Mouse (Mus musculus) forebrain, embryonic 15.5 days (tissue): ENCODE results near the gene Sec16a. TPM values are rescaled to one million over a fixed set of nuclear protein-coding genes. Genes with fewer than 3 reads are reported as not detected.

Experiments used
- ATAC-seq: fragments of 200-750 bp; cut with Nextera tagmentation; replicated peaks from 2 replicates; pipeline ENCODE4 v1.8.0; 2017; ENCODE audit warnings: mild to moderate bottlenecking, moderate TSS enrichment, moderate library complexity
- H3K27ac ChIP-seq: fragments of 300-500 bp; sonication (generic); replicated peaks from 2 replicates; pipeline ENCODE4 v1.5.1; 2015; ENCODE audit warnings: mild to moderate bottlenecking, inconsistent platforms
- H3K27me3 ChIP-seq: fragments of 300-500 bp; sonication (generic); 2 replicates; pipeline ENCODE4 v1.6.1; 2015; ENCODE audit warnings: inconsistent platforms
- H3K36me3 ChIP-seq: fragments of 300-500 bp; sonication (generic); 2 replicates; pipeline ENCODE4 v1.6.1; 2015; ENCODE audit warnings: mild to moderate bottlenecking, inconsistent platforms
- H3K4me1 ChIP-seq: fragments of 300-500 bp; sonication (generic); 2 replicates; pipeline ENCODE4 v1.6.1; 2015; ENCODE audit warnings: inconsistent platforms
- H3K4me2 ChIP-seq: fragments of 300-500 bp; sonication (generic); replicated peaks from 2 replicates; pipeline ENCODE4 v1.6.1; 2015; ENCODE audit warnings: mild to moderate bottlenecking, inconsistent platforms
- H3K4me3 ChIP-seq: fragments of 300-500 bp; sonication (generic); 2 replicates; pipeline ENCODE4 v1.5.1; 2015; ENCODE audit warnings: mild to moderate bottlenecking, inconsistent platforms
- H3K9ac ChIP-seq: fragments of 300-500 bp; sonication (generic); replicated peaks from 2 replicates; pipeline ENCODE4 v1.6.1; 2015; ENCODE audit warnings: mild to moderate bottlenecking, inconsistent platforms
- H3K9me3 ChIP-seq: fragments of 300-500 bp; sonication (generic); 2 replicates; pipeline ENCODE4 v1.6.1; 2016; ENCODE audit warnings: inconsistent platforms
- WGBS: fragments of 180-500 bp; shearing (Covaris S2); methylation state at CpG from one replicate; pipeline ENCODE4 v1.1.7; 2015; ENCODE audit warnings: mixed read lengths; 5-methylcytosine and 5-hydroxymethylcytosine counted together
- polyA plus RNA-seq: library from polyadenylated mRNA; unstranded; fragments of >200 nt; fragmentation: Nextera tagmentation; extraction: Ambion mirVana; gene quantifications from 2 replicates; pipeline ENCODE4 v1.2.1, GENCODE M21; 2015

Gene Sec16a
- polyA plus RNA-seq, 1 experiment from 2014 or later = 18.3 TPM

DNA sequence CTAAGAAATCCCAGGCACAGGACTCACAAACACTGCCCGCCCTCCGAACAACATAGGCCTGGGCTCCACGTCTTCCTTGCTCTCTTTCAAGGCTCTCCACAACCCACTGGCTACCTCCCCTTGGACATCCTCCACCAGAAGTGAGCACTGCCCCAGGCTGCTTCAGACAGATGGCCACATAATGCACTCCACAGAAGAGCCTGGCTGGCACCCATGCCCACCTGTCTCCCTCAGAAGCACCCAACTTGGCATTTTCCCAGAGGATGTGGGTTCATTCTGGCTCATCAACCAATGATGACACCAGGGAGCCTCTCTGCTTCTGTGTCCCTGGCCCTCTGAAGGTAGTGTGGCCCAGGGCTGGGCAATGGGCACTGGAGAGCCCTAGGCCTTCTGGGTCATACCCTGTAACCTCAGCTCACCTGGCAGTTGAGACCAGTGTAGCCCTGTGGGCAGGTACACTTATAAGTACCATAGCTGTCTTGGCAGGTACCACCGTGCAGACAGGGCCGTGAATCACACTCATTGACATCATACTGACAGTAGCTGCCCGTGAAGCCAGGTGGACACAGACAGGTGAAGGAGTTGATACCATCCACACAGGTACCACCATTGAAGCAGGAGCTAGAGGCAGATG, 26.8 kb upstream of the Sec16a start:
- Histone ChIP-seq H3K36me3 (peaks cover 43% of the 10 kb centered on the region), H3K27ac (peak overlapping the region; percentile 50)

DNA sequence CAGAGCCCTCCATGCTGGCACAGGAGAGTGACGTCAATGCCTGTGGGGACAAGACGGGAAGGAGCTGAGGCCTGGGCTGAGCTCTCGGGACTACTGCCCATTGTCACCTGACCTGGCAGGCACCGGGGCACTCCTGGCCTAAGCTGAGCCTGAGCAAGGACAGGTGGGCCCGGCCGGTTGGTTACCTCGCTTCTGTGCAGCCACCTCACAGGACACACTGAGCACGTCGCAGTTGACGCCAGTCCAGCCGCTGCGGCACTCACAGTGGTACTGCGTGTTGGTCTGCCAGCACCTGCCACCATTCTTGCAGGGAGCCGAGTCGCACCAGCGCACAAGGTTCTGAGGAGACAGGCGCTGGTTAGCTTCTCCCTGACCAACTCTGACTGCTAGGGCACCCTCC, 26.0 kb upstream of the Sec16a start:
- H3K36me3 ChIP-seq = peaks cover 37% of the 10 kb centered on the region
- no peak overlapping the region for H3K4me2 ChIP-seq
- H3K27ac ChIP-seq = 0 out of 2 replicates have a peak overlapping the region, but pooled peaks have one; percentile 17
- no peaks in the 10 kb centered on the region for H3K9me3 ChIP-seq
- H3K4me1 ChIP-seq = peaks cover 18% of the 10 kb centered on the region
- 89% methylated on average over 17 of the region's 17 CpGs for WGBS
- no peak overlapping the region for H3K9ac ChIP-seq
- H3K27me3 ChIP-seq = no peaks in the 10 kb centered on the region
- no peak for ATAC-seq
- no peak overlapping the region for H3K4me3 ChIP-seq

More for the DNA sequence above, 26.8 kb upstream of the Sec16a start:
- Histone ChIP-seq H3K9me3 (no peaks in the 10 kb centered on the region), H3K4me2 (no peak overlapping the region), H3K4me3 (no peak overlapping the region), H3K27me3 (no peaks in the 10 kb centered on the region), H3K4me1 (peaks cover 26% of the 10 kb centered on the region), H3K9ac (no peak overlapping the region)
- ATAC-seq = no peak
- WGBS = 81% methylated on average over 6 of the region's 6 CpGs

DNA sequence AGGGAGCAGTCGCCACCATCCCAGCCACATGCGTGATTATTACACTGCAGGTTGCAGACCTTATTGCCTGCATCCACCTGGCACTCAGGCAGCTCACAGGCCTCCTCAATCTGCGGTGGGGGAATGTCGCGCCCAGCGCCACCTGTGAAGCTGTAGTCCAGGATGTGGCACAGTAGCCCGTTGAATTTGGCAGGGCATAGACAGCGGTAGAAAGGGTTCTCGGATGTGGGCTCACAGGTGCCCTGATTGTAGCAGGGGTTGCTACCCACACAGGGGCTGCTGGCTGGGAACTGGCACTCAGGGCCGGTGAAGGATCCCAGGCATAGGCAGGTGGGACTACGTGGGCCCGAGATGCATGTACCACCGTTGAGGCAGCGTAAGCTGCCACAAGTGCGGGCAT, 23.4 kb upstream of the Sec16a start:
- no peak overlapping the region for H3K9ac ChIP-seq
- no peaks in the 10 kb centered on the region for H3K9me3 ChIP-seq
- H3K36me3 ChIP-seq = peaks cover 47% of the 10 kb centered on the region
- peaks cover 9% of the 10 kb centered on the region; the same call in 1 of the 2 replicates for H3K4me1 ChIP-seq
- no peak for ATAC-seq
- no peak overlapping the region for H3K4me3 ChIP-seq
- no peak overlapping the region for H3K27ac ChIP-seq
- WGBS = 95% methylated on average over 15 of the region's 15 CpGs
- H3K4me2 ChIP-seq = no peak overlapping the region
- H3K27me3 ChIP-seq = no peaks in the 10 kb centered on the region

DNA sequence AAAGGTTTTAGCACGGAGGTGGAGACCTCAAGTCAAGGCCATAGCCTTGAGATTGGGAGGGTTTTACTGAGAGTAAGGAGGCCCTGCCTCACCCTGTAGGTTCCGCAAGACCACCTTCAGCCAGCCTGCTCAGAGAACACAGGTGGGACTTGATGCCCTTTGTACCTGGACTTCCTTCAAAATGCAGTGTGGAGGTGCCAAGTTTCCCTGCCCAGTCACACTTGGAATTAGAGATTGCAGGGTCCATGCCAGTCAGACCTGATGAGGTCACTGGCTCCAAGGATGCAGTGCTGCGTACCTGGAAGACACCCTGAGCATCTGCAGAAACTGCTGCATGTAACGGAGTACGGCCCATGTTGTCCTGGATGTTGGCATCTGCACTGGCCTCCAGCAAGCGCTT, 18.4 kb upstream of the Sec16a start:
- H3K9ac ChIP-seq = no peak overlapping the region
- WGBS = 95% methylated on average over 6 of the region's 6 CpGs
- H3K9me3 ChIP-seq = no peaks in the 10 kb centered on the region
- H3K4me2 ChIP-seq = no peak overlapping the region
- ATAC-seq = no peak
- H3K27me3 ChIP-seq = no peaks in the 10 kb centered on the region
- peaks cover 56% of the 10 kb centered on the region for H3K36me3 ChIP-seq
- no peak overlapping the region for H3K4me3 ChIP-seq
- H3K4me1 ChIP-seq = no peaks in the 10 kb centered on the region
- H3K27ac ChIP-seq = no peak overlapping the region

DNA sequence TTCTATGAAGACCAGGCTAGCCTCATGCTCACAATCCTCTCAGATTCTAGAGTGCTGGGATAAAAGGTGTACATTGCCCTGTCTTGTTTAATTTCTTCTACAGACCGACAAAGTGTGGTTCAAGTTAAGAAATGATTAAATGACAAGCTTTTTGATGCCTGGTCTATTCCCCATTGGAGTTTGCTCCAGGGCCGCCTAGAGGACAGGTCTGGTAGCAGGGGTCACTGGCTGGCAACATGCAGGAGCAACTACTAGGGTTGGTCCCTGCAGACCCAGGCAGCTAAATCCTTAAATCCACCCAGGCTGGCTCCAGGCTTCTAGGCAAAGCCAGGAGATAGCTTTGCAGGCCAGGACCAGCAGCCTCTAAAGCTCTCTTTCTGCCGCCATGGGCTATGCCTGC, 18.0 kb upstream of the Sec16a start:
- Histone ChIP-seq H3K4me3 (no peak overlapping the region), H3K9me3 (no peaks in the 10 kb centered on the region), H3K9ac (no peak overlapping the region), H3K27ac (no peak overlapping the region), H3K4me1 (no peaks in the 10 kb centered on the region), H3K4me2 (no peak overlapping the region), H3K36me3 (peaks cover 58% of the 10 kb centered on the region), H3K27me3 (no peaks in the 10 kb centered on the region)
- ATAC-seq = no peak
- WGBS = 90% methylated on average over 3 of the region's 3 CpGs

DNA sequence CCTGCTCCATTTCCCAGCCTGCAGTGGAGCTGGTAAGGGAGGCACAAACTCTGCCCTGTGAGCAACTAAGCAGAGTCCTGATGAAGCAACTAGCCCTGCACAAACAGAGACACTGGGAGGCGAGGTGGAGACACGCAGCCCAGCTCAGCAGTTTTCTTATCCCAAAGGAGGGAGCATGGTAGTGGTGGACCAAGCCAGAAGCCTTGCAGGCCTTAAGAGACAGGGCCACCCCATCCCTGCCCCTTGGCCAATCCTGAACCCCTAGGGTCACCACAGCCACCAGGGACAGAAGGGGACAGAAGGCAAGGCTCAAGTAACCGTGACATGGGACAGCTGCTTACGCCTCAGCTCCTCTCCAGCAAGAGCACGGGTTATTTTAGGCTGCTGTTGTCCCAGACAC, 16.7 kb upstream of the Sec16a start:
- H3K27me3 ChIP-seq = no peaks in the 10 kb centered on the region
- no peaks in the 10 kb centered on the region for H3K4me1 ChIP-seq
- no peaks in the 10 kb centered on the region for H3K9me3 ChIP-seq
- WGBS = 94% methylated on average over 5 of the region's 5 CpGs
- H3K4me2 ChIP-seq = no peak overlapping the region
- H3K36me3 ChIP-seq = peaks cover 48% of the 10 kb centered on the region
- H3K27ac ChIP-seq = no peak overlapping the region
- ATAC-seq = no peak
- no peak overlapping the region for H3K9ac ChIP-seq
- no peak overlapping the region for H3K4me3 ChIP-seq

DNA sequence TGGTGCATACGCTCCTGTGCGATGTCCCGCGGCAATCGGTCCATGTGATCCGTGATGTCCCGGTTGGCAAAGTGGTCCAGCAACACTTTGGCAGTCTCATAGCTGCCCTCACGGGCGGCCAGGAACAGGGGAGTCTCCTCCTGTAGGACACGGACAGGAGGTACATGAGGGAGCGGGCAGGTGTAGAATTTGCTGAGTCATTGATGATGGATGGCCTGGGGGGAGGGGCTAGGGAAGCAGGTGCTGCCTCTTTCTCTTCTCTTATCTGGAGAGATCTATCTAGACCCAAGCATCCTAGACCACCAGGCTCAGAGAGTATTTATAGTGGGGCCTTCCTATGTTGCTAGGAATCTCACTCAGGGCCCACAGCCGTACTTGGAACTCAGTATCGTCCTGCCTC, 15.8 kb upstream of the Sec16a start:
- WGBS = 93% methylated on average over 13 of the region's 13 CpGs
- H3K4me1 ChIP-seq = no peaks in the 10 kb centered on the region
- H3K27ac ChIP-seq = no peak overlapping the region
- no peak overlapping the region for H3K4me3 ChIP-seq
- H3K9ac ChIP-seq = no peak overlapping the region
- H3K27me3 ChIP-seq = no peaks in the 10 kb centered on the region
- no peak for ATAC-seq
- H3K36me3 ChIP-seq = peaks cover 48% of the 10 kb centered on the region
- no peaks in the 10 kb centered on the region for H3K9me3 ChIP-seq
- no peak overlapping the region for H3K4me2 ChIP-seq

DNA sequence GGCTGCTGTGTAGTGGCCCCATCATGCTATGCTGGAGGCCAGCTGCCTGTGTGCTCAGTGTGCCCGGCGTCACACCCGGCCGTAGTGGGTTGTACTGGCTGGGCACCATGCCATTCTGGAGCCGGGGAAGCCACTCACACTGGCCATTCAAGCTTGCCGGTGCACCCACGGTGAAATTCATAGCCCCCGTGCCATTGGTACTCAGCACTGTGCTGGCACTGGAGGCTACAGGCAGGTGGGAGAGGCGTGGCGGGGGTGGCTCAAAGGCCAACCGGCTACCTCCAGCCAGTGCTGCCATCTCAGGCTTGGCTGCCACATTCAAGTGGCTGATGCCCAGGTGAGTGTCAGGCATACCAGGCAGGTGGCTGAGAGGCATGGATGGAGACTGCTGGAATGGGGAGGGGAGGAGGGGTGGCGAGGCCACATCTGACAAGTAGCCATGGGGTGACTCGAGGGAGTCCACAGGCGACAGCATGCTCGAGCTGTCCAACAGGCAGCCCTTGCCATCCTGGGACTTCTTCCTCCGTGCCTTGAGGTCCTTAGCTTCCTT, 15.2 kb upstream of the Sec16a start:
- Histone ChIP-seq H3K4me1 (no peaks in the 10 kb centered on the region), H3K36me3 (peaks cover 48% of the 10 kb centered on the region), H3K4me2 (no peak overlapping the region), H3K27ac (no peak overlapping the region), H3K27me3 (no peaks in the 10 kb centered on the region), H3K9ac (no peak overlapping the region), H3K4me3 (no peak overlapping the region), H3K9me3 (no peaks in the 10 kb centered on the region)
- 85% methylated on average over 16 of the region's 16 CpGs for WGBS
- peak; percentile 15 for ATAC-seq

DNA sequence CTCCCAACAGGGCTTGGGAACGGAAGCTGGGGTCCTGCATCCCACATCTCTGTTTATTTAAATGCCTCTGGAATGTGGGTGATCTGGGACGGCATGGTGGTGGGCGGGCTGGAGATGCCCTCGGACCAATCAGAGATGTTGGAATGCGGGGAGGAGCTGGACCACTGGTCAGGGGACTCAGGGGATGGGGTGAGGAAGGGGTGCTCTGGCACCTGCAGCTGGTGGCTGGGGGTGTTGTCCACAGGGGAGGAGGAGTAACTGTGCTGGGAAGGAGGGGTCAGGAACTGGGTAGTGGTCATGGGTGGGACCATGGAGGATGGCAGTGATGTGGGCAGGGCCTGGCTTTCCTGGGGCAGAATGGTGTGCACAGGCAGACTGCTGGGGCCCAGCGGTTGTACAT, 14.5 kb upstream of the Sec16a start:
- 0 out of 2 replicates have a peak, but pooled peaks have one; percentile 34 for ATAC-seq
- H3K27me3 ChIP-seq = no peaks in the 10 kb centered on the region

DNA sequence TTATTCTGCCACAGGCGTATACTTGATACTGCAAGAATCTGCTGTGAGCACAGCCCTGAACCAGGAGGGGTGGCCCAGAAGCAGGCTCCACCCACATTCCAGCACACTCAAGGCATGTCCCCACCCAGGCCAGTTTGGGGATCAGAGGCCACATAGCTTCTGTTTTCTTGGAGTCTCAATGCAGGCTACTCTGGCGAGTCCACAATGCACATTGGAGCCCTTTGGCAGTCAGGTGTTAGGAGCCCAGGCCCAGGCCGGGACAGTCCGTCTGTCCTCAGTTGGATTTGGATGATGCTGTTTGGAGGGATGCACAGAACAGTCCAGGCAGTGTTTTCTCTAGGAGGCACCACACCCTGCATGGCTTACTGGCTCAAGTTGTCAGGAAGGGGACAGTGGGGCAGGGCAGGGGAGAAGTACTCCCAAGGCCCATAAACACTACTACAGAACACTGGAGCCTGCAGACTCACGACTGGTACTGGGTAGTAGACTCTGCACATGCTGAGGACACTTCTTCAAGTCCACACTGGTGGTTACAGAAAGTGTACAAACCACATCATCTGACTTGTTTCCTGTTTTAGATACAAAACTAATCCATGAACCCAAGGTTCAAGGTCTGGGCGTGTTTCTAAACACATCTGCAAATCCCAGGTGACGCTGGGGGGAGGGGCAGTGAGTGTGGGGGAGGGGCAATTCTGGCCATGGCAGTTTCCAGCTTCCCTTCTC, 13.5 kb upstream of the Sec16a start:
- Histone ChIP-seq H3K4me2 (no peak overlapping the region), H3K9me3 (no peaks in the 10 kb centered on the region), H3K27ac (no peak overlapping the region), H3K27me3 (no peaks in the 10 kb centered on the region), H3K4me3 (no peak overlapping the region), H3K4me1 (no peaks in the 10 kb centered on the region), H3K36me3 (peaks cover 36% of the 10 kb centered on the region), H3K9ac (no peak overlapping the region)
- no peak for ATAC-seq
- WGBS = 40% methylated on average over 7 of the region's 7 CpGs

More for the DNA sequence above, 14.5 kb upstream of the Sec16a start:
- Histone ChIP-seq H3K4me1 (no peaks in the 10 kb centered on the region), H3K4me2 (no peak overlapping the region), H3K9ac (no peak overlapping the region), H3K27ac (no peak overlapping the region; the same call in 1 of the 2 replicates), H3K36me3 (peaks cover 43% of the 10 kb centered on the region), H3K9me3 (no peaks in the 10 kb centered on the region), H3K4me3 (no peak overlapping the region)
- 40% methylated on average over 6 of the region's 6 CpGs for WGBS

DNA sequence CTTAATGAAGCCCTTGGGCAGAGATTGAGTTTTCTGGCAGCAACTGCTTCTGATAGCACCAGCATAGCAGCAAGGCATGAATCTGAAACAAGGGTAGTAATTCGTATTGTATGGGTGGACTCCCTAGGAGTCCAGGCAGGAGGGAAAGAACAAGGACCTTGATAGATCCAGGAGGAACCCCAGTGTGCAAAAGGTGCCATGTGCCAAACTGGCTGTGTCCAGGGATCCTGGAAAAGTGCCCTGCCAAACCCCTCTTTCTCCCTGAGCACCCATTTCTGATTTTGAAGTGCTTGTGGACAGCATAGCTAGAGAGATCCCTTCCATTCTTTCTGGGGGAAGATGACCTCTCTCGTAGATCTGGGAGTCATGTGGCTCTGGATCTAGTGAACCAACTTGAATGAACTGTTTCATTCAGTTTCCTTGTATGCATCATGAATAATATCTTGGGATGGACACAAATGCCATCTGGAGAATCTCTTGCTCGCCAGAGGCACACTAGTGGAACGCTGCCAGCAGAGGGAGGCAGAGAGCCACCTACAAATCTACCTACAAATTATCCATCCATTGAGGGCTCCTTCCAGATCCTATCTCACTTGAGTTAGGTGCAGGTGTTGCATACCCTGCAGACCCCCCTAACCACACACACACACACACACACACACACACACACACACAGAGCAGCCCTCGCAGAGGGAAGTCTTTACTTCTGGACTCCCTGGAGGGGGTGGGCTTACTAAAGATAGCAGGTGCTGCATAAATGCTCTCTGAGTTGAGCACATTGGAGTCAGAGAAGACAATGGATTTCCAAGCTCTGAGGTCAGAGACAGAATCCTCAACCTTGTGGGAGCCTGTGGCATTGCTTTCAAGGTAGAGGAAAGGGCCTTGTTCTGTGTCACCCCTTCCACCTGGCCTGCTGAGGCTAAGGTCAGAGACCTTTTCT, 4.4 kb upstream of the Sec16a start:
- Histone ChIP-seq H3K9ac (no peak overlapping the region), H3K36me3 (no peaks in the 10 kb centered on the region), H3K4me3 (no peak overlapping the region), H3K4me1 (peaks cover 31% of the 10 kb centered on the region), H3K27ac (0 out of 2 replicates have a peak overlapping the region, but pooled peaks have one; percentile 19), H3K4me2 (no peak overlapping the region), H3K9me3 (no peaks in the 10 kb centered on the region), H3K27me3 (no peaks in the 10 kb centered on the region)
- ATAC-seq = no peak
- WGBS = 25% methylated on average over 5 of the region's 5 CpGs
